Mouse (Mus musculus) MEL (cell line): Measurements from ENCODE around the gene Spi1. TPM values are rescaled to one million over a fixed set of nuclear protein-coding genes. Genes with fewer than 3 reads are reported as not detected.

Experiments
- DNase-seq: peaks from one replicate; pipeline ENCODE4 v3.0.0; 2011; ENCODE audit warnings: low read depth, low spot score
- H3K27ac ChIP-seq: 2 replicates; pipeline ENCODE4 v1.5.1; 2012; ENCODE audit warnings: low read depth, mild to moderate bottlenecking, control low read depth, low read length, moderate library complexity; ENCODE audit not compliant: control insufficient read depth
- H3K27me3 ChIP-seq, 2 experiments: fragments of 150-350 bp in 1 of 2; sonication (generic) in 1 of 2; 2 replicates each; pipeline ENCODE4 v1.6.1; 2012; ENCODE audit warnings: low read length in 2 of 2, mild to moderate bottlenecking in 2 of 2, improper control_type of control experiment in 1 of 2, moderate library complexity in 1 of 2; ENCODE audit not compliant: insufficient read depth in 2 of 2, control insufficient read depth in 1 of 2
- H3K36me3 ChIP-seq, 2 experiments: 2 replicates each; pipeline ENCODE4 v1.6.1; 2012 to 2014; ENCODE audit warnings: low read length in 2 of 2, improper control_type of control experiment in 1 of 2, inconsistent platforms in 1 of 2, mild to moderate bottlenecking in 1 of 2; ENCODE audit not compliant: insufficient read depth in 2 of 2, control insufficient read depth in 1 of 2
- H3K4me1 ChIP-seq, 2 experiments: fragments of 150-350 bp in 1 of 2; sonication (generic) in 1 of 2; 2 replicates each; pipeline ENCODE4 v1.6.1; 2012; ENCODE audit warnings: low read length in 2 of 2, improper control_type of control experiment in 1 of 2, mild to moderate bottlenecking in 1 of 2; ENCODE audit not compliant: insufficient read depth in 2 of 2, control insufficient read depth in 1 of 2
- H3K4me3 ChIP-seq, 2 experiments: fragments of 150-350 bp in 1 of 2; sonication (generic) in 1 of 2; 2 replicates each; pipeline ENCODE4 v1.5.1; 2012; ENCODE audit warnings: low read depth in 2 of 2, low read length in 2 of 2, mild to moderate bottlenecking in 2 of 2, moderate library complexity in 2 of 2, control low read depth in 1 of 2, improper control_type of control experiment in 1 of 2; ENCODE audit not compliant: control insufficient read depth in 1 of 2, insufficient read depth in 1 of 2
- H3K79me2 ChIP-seq: 2 replicates; pipeline ENCODE4 v1.6.1; 2012; ENCODE audit warnings: mild to moderate bottlenecking, low read length, moderate library complexity; ENCODE audit not compliant: control insufficient read depth, poor library complexity, insufficient read depth
- H3K9ac ChIP-seq: 2 replicates; pipeline ENCODE4 v1.6.1; 2012; ENCODE audit warnings: low read depth, mild to moderate bottlenecking, control low read depth, low read length, moderate library complexity; ENCODE audit not compliant: control insufficient read depth, poor library complexity, severe bottlenecking
- H3K9me3 ChIP-seq: fragments of 150-350 bp; sonication (generic); replicated peaks from 2 replicates; pipeline ENCODE4 v1.6.1; 2012; ENCODE audit warnings: mild to moderate bottlenecking, low read length, improper control_type of control experiment, moderate library complexity; ENCODE audit not compliant: insufficient read depth
- BHLHE40 ChIP-seq: IDR thresholded peaks from 2 replicates; pipeline ENCODE4 v1.6.1; 2012; ENCODE audit warnings: low read depth, mild to moderate bottlenecking, inconsistent platforms, low read length, improper control_type of control experiment, borderline replicate concordance
- EP300 ChIP-seq, 2 experiments: IDR thresholded peaks; 2 replicates each; pipeline ENCODE4 v1.6.1; 2011; ENCODE audit warnings: improper control_type of control experiment in 2 of 2, low read length in 2 of 2, low read depth in 1 of 2, mild to moderate bottlenecking in 1 of 2
- ETS1 ChIP-seq: IDR thresholded peaks from 2 replicates; pipeline ENCODE4 v1.6.1; 2012; ENCODE audit warnings: low read depth, mild to moderate bottlenecking, inconsistent platforms, low read length, improper control_type of control experiment, moderate library complexity
- GATA1 ChIP-seq: IDR thresholded peaks from 2 replicates; pipeline ENCODE4 v1.6.1; 2011; ENCODE audit warnings: low read depth, low read length, improper control_type of control experiment
- JUND ChIP-seq: IDR thresholded peaks from 2 replicates; pipeline ENCODE4 v1.6.1; 2011; ENCODE audit warnings: low read depth, mild to moderate bottlenecking, improper control_type of control experiment, low read length
- KAT2A ChIP-seq: conservative IDR thresholded peaks from 2 replicates; pipeline ENCODE4 v1.6.1; 2012; ENCODE audit warnings: low read depth, low read length, improper control_type of control experiment, inconsistent platforms
- MAX ChIP-seq: IDR thresholded peaks from 2 replicates; pipeline ENCODE4 v1.6.1; 2011; ENCODE audit warnings: low read length, improper control_type of control experiment
- MAZ ChIP-seq: IDR thresholded peaks from 2 replicates; pipeline ENCODE4 v1.6.1; 2012; ENCODE audit warnings: low read depth, mild to moderate bottlenecking, inconsistent platforms, low read length, improper control_type of control experiment
- MXI1 ChIP-seq: IDR thresholded peaks from 2 replicates; pipeline ENCODE4 v1.6.1; 2011; ENCODE audit warnings: mild to moderate bottlenecking, low read depth, low read length, improper control_type of control experiment
- NELFE ChIP-seq: IDR thresholded peaks from 2 replicates; pipeline ENCODE4 v1.6.1; 2011; ENCODE audit warnings: low read depth, low read length, improper control_type of control experiment
- NRF1 ChIP-seq: IDR thresholded peaks from 2 replicates; pipeline ENCODE4 v1.6.1; 2014; ENCODE audit warnings: low read depth, mild to moderate bottlenecking, inconsistent platforms, low read length, improper control_type of control experiment, moderate library complexity; ENCODE audit not compliant: poor library complexity, insufficient read depth, severe bottlenecking
- POLR2A ChIP-seq, 2 experiments: IDR thresholded peaks; 2 replicates each; pipeline ENCODE4 v1.6.1; 2011 to 2012; ENCODE audit warnings: low read length in 2 of 2, mild to moderate bottlenecking in 2 of 2, control low read depth in 1 of 2, improper control_type of control experiment in 1 of 2, low read depth in 1 of 2, moderate library complexity in 1 of 2; ENCODE audit not compliant: control insufficient read depth in 1 of 2, insufficient read depth in 1 of 2, poor library complexity in 1 of 2
- POLR2AphosphoS2 ChIP-seq: IDR thresholded peaks from 2 replicates; pipeline ENCODE4 v1.6.1; 2011; ENCODE audit warnings: low read length, improper control_type of control experiment
- POLR2AphosphoS5 ChIP-seq: IDR thresholded peaks from 2 replicates; pipeline ENCODE4 v1.6.1; 2012; ENCODE audit warnings: low read depth, borderline replicate concordance, mild to moderate bottlenecking, inconsistent platforms, low read length, moderate library complexity, mixed read lengths
- RAD21 ChIP-seq: IDR thresholded peaks from 2 replicates; pipeline ENCODE4 v1.6.1; 2011; ENCODE audit warnings: mild to moderate bottlenecking, low read depth, low read length, improper control_type of control experiment
- RCOR1 ChIP-seq: IDR thresholded peaks from 2 replicates; pipeline ENCODE4 v1.6.1; 2012; ENCODE audit warnings: low read depth, mild to moderate bottlenecking, inconsistent platforms, low read length, improper control_type of control experiment
- TAL1 ChIP-seq: IDR thresholded peaks from 2 replicates; pipeline ENCODE4 v1.6.1; 2012; ENCODE audit warnings: mild to moderate bottlenecking, inconsistent platforms, low read length, moderate library complexity, mixed read lengths
- UBTF ChIP-seq: IDR thresholded peaks from 2 replicates; pipeline ENCODE4 v1.6.1; 2012; ENCODE audit warnings: low read depth, mild to moderate bottlenecking, inconsistent platforms, low read length, improper control_type of control experiment, moderate library complexity, borderline replicate concordance; ENCODE audit not compliant: insufficient read depth
- USF2 ChIP-seq, 2 experiments: IDR thresholded peaks; 2 replicates each; pipeline ENCODE4 v1.6.1; 2011 to 2012; ENCODE audit warnings: improper control_type of control experiment in 2 of 2, low read length in 2 of 2, borderline replicate concordance in 1 of 2, inconsistent platforms in 1 of 2, low read depth in 1 of 2, mild to moderate bottlenecking in 1 of 2; ENCODE audit not compliant: insufficient read depth in 1 of 2
- ZC3H11A ChIP-seq: IDR thresholded peaks from 2 replicates; pipeline ENCODE4 v1.6.1; 2012; ENCODE audit warnings: low read depth, mild to moderate bottlenecking, inconsistent platforms, low read length, improper control_type of control experiment
- ZKSCAN1 ChIP-seq: IDR thresholded peaks from 2 replicates; pipeline ENCODE4 v1.6.1; 2012; ENCODE audit warnings: low read depth, mild to moderate bottlenecking, inconsistent platforms, low read length, improper control_type of control experiment, moderate library complexity
- ZMIZ1 ChIP-seq: IDR thresholded peaks from 2 replicates; pipeline ENCODE4 v1.6.1; 2012; ENCODE audit warnings: low read depth, mild to moderate bottlenecking, inconsistent platforms, low read length, improper control_type of control experiment, moderate library complexity
- polyA plus RNA-seq, 2 experiments: library from polyadenylated mRNA; stranded (reverse) in 1 of 2; unstranded in 1 of 2; fragments of >175 nt in 1 of 2; fragments of >200 nt in 1 of 2; gene quantifications; 2 replicates each; pipeline versions ENCODE4 v1.2.1 to v1.2.4; 2012; ENCODE audit warnings: low replicate concordance in 2 of 2, low read depth in 1 of 2; ENCODE audit not compliant: insufficient read length in 2 of 2, insufficient read depth in 1 of 2, missing spikeins in 1 of 2
- total RNA-seq: library from RNA; depleted of rRNA; stranded (reverse); fragments of 300-350 nt; gene quantifications from 2 replicates; pipeline ENCODE4 v1.2.3, GENCODE M21; 2012

The Spi1 gene
- total and polyA plus RNA-seq, 3 experiments, result 95.9 to 142 (median 129) TPM

DNA sequence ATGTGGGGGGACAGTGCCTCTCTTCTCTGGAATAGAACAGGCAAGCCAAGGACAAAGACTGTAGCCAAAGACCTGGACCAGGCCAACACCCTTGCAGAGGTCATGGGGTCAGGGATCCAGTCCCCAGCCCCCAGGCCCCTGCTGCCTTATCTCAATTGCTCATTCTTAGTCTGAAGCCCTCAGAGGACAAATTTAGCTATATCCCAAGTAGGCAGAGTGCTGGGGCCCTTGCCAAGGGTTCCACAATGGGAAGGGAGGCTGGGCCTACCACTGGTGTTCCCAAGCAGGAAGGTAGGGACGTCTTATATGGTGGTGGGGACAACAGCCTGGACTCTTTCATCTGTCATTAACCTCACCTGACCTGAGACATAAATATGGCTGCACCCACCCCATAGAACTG, 36.5 kb downstream of the Spi1 start:
- Histone ChIP-seq H3K79me2 (no peaks in the 10 kb centered on the region), H3K4me3 (no peak overlapping the region), H3K36me3 (no peaks in the 10 kb centered on the region)
- no peak for DNase-seq
- TF ChIP-seq USF2 (IDR thresholded peaks at IDR 0.05; ENCODE audit: borderline replicate concordance in 1 of 2, insufficient read depth in 1 of 2, low read depth in 1 of 2, low read length in 2 of 2) (no peak), BHLHE40 (no peak)
- TF ChIP-seq, all 39 proteins: peak for 0
- H3K9ac ChIP-seq, result no peak overlapping the region
- H3K4me1 ChIP-seq, result peaks cover 0 to 5% of the 10 kb centered on the region in 2 experiments; a peak in 1 of 4 replicates
- no peaks in the 10 kb centered on the region for H3K27me3 ChIP-seq
- H3K27ac ChIP-seq, result no peak overlapping the region
- no peaks in the 10 kb centered on the region for H3K9me3 ChIP-seq

DNA sequence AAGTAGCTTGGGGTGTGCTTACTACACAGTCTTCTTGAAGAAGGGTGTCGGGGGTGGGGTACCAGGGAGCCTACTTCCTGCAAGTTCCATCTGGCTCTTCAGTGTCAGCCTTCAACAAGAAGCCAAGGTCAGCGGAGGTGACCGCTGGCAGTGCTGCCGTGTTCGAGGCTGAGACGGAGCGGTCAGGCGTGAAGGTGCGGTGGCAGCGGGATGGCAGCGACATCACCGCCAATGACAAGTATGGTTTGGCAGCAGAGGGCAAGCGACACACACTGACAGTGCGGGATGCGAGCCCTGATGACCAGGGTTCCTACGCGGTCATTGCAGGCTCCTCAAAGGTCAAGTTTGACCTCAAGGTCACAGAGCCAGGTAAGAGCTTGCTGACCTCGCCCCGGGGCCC, 36.9 kb downstream of the Spi1 start:
- Histone ChIP-seq H3K36me3 (no peaks in the 10 kb centered on the region), H3K27me3 (no peaks in the 10 kb centered on the region), H3K79me2 (no peaks in the 10 kb centered on the region), H3K9me3 (no peaks in the 10 kb centered on the region), H3K27ac (no peak overlapping the region), H3K4me1 (peaks cover 0 to 5% of the 10 kb centered on the region in 2 experiments; a peak in 1 of 4 replicates), H3K9ac (no peak overlapping the region)
- DNase-seq, result no peak
- TF ChIP-seq RCOR1, result no peak
- TF ChIP-seq KAT2A, result no peak
- no peak for TF ChIP-seq POLR2A (IDR thresholded peaks at IDR 0.05; ENCODE audit: control insufficient read depth in 1 of 2, insufficient read depth in 1 of 2, low read depth in 1 of 2, low read length in 2 of 2, poor library complexity in 1 of 2)
- TF ChIP-seq NRF1, result no peak
- no peak for TF ChIP-seq ZKSCAN1
- no peak for TF ChIP-seq GATA1
- no peak for TF ChIP-seq EP300 (IDR thresholded peaks at IDR 0.05; ENCODE audit: low read depth in 1 of 2, low read length in 2 of 2)
- TF ChIP-seq MAX, result no peak
- TF ChIP-seq, all 39 proteins: peak for 0
- H3K4me3 ChIP-seq, result no peak overlapping the region

DNA sequence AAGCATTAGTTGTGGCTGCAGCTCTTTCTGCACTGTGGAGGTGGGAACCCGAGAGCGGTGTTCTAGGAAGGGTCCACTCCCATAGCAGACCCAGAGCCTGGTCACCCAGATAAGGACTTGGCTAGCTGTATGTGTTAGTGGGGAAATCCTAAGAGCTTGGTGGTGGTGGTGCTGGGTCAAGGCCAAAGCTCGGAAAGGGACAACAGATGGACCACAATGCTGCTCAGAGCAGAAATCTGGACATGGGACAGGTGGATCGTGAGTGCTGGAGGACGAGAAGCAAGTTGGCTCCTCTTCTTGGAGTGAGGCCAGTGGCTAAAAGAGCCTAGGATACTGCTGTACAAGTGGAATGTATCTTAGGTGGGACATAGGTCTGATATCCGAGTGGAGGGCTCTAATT, 37.4 kb downstream of the Spi1 start:
- DNase-seq, result no peak
- H3K27ac ChIP-seq, result no peak overlapping the region
- no peaks in the 10 kb centered on the region for H3K9me3 ChIP-seq
- H3K4me3 ChIP-seq, result no peak overlapping the region
- H3K4me1 ChIP-seq, result peaks cover 0 to 5% of the 10 kb centered on the region in 2 experiments; a peak in 1 of 4 replicates
- no peaks in the 10 kb centered on the region for H3K27me3 ChIP-seq
- TF ChIP-seq ETS1 (no peak), BHLHE40 (no peak), MAZ (no peak), NELFE (no peak), UBTF (no peak), POLR2AphosphoS5 (no peak), JUND (no peak), TAL1 (no peak), USF2 (IDR thresholded peaks at IDR 0.05; ENCODE audit: borderline replicate concordance in 1 of 2, insufficient read depth in 1 of 2, low read depth in 1 of 2, low read length in 2 of 2) (no peak), ZC3H11A (no peak), EP300 (IDR thresholded peaks at IDR 0.05; ENCODE audit: low read depth in 1 of 2, low read length in 2 of 2) (no peak), KAT2A (no peak), POLR2AphosphoS2 (no peak), ZMIZ1 (no peak), ZKSCAN1 (no peak), RAD21 (no peak), MXI1 (no peak)
- no peaks in the 10 kb centered on the region for H3K79me2 ChIP-seq
- no peaks in the 10 kb centered on the region for H3K36me3 ChIP-seq
- no peak overlapping the region for H3K9ac ChIP-seq
